Mouse (Mus musculus) midbrain, embryonic 15.5 days (tissue): ENCODE measurements around the gene Atf7. TPM values are rescaled to one million over a fixed set of nuclear protein-coding genes. Genes with fewer than 3 reads are reported as not detected.
A peak's percentile ranks its signal among the peaks of the same experiment; 100 is the strongest.

Experiments used
- ATAC-seq: fragments of 200-750 bp; cut with Nextera tagmentation; replicated peaks from 2 replicates; pipeline ENCODE4 v1.8.0; 2017; ENCODE audit warnings: moderate TSS enrichment
- H3K27ac ChIP-seq: fragments of 300-500 bp; sonication (generic); 2 replicates; pipeline ENCODE4 v1.5.1; 2015; ENCODE audit warnings: mild to moderate bottlenecking, inconsistent platforms
- H3K27me3 ChIP-seq: fragments of 300-500 bp; sonication (generic); replicated peaks from 2 replicates; pipeline ENCODE4 v1.6.1; 2015; ENCODE audit warnings: inconsistent platforms
- H3K36me3 ChIP-seq: fragments of 300-500 bp; sonication (generic); replicated peaks from 2 replicates; pipeline ENCODE4 v1.6.1; 2015; ENCODE audit warnings: inconsistent platforms
- H3K4me1 ChIP-seq: fragments of 300-500 bp; sonication (generic); 2 replicates; pipeline ENCODE4 v1.6.1; 2015; ENCODE audit warnings: inconsistent platforms
- H3K4me2 ChIP-seq: fragments of 300-500 bp; sonication (generic); 2 replicates; pipeline ENCODE4 v1.6.1; 2015; ENCODE audit warnings: inconsistent platforms, mild to moderate bottlenecking, moderate library complexity
- H3K4me3 ChIP-seq: fragments of 300-500 bp; sonication (generic); 2 replicates; pipeline ENCODE4 v1.5.1; 2015; ENCODE audit warnings: mild to moderate bottlenecking, inconsistent platforms
- H3K9ac ChIP-seq: fragments of 300-500 bp; sonication (generic); 2 replicates; pipeline ENCODE4 v1.6.1; 2015; ENCODE audit warnings: mild to moderate bottlenecking, inconsistent platforms
- H3K9me3 ChIP-seq: fragments of 300-500 bp; sonication (generic); 2 replicates; pipeline ENCODE4 v1.6.1; 2016; ENCODE audit warnings: inconsistent platforms
- WGBS: fragments of 180-500 bp; shearing (Covaris S2); methylation state at CpG from one replicate; pipeline ENCODE4 v1.1.7; 2015; ENCODE audit warnings: mixed read lengths; 5-methylcytosine and 5-hydroxymethylcytosine counted together
- polyA plus RNA-seq: library from polyadenylated mRNA; unstranded; fragments of >200 nt; fragmentation: Nextera tagmentation; extraction: Ambion mirVana; gene quantifications from 2 replicates; pipeline ENCODE4 v1.2.1, GENCODE M21; 2015

The Atf7 gene
- polyA plus RNA-seq, 1 experiment from 2014 or later = 15.6 TPM

DNA sequence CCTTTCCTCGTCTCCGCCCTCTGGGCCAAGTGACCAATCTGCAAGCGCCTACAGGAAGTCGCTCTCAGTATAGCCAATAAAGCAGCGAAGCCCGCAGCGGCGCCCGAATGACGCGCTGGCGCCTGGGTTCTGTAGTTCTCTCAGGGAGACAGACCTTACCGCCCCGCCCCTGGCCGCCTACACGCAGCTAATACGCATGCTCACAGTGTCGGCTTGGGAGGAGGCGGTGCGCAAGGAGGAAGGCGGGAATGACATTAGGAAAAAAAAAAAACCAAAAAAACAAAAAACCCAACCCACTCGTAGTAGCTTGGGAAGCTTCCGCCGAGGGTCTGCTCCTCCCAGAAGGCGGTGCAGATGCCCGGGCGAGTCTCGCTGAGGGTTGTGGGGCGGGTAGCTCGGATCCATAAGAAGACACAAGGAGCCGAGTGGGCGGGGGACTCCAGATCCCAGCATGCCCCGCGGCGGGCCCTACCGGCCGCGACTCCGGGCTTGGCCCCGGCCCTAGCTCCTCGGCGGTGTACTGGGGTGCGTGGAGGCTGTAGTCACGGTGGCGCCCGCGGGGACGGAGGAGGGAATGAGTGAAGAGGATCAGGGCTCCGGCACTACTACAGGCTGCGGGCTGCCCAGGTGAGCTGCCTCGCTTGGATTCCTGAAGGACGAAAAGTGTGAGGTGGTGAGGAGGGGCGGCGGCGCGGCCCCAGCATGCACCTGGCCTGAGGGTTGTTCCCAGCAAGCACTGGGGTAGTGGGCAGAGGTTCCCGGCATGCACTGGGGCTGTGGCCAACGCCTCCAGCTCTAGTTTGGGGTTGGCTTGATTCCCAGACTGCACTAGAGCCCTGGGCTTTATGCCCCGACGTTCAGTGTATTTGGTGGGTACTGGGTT is 107.0 kb downstream of the Atf7 start, which contains the start of gene Tarbp2:
Gene Tarbp2 (plus strand): TSS at position 217 of the 883 bp plus-strand sequence.
- peak within 1 kb of the TSS; percentile 83 for H3K9ac ChIP-seq
- no peaks in the 10 kb centered on the region; the same call in 1 of the 2 replicates for H3K36me3 ChIP-seq
- H3K4me3 ChIP-seq = peak within 1 kb of the TSS; percentile 66
- peaks cover 38% of the 10 kb centered on the region for H3K4me1 ChIP-seq
- no peaks in the 10 kb centered on the region for H3K9me3 ChIP-seq
- peak within 1 kb of the TSS; percentile 100 for H3K27ac ChIP-seq
- under 1% methylated on average over 60 of the region's 60 CpGs for WGBS
- peak; percentile 92 for ATAC-seq
- no peaks in the 10 kb centered on the region for H3K27me3 ChIP-seq
- H3K4me2 ChIP-seq = peak within 1 kb of the TSS; percentile 88

DNA sequence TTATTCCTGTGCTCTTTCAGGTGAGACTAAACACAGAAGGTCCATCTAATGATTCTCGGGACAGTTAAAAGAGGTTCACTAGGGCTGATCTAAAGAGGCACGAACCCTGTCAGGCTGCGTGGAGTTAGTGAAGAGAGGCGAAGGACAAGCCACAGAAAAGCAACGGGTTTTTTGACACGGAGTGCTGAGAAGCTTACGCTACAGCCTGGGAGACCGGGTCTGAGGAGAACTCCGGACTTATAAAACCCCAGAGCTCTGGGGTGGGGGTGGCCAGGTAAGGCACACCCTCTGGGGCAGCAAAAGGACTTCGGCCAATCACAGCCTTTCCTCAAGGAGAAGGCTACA is 107.7 kb downstream of the Atf7 start:
- H3K36me3 ChIP-seq = no peaks in the 10 kb centered on the region; the same call in 1 of the 2 replicates
- no peaks in the 10 kb centered on the region for H3K27me3 ChIP-seq
- H3K27ac ChIP-seq = peak overlapping the region; percentile 100
- H3K9me3 ChIP-seq = no peaks in the 10 kb centered on the region
- WGBS = under 1% methylated on average over 10 of the region's 10 CpGs
- peak overlapping the region; percentile 81 for H3K9ac ChIP-seq
- H3K4me1 ChIP-seq = peaks cover 44% of the 10 kb centered on the region
- ATAC-seq = no peak
- peak overlapping the region; percentile 66 for H3K4me3 ChIP-seq
- peak overlapping the region; percentile 88 for H3K4me2 ChIP-seq

GRCm38 (mm10) chr15:102516728-102517404 is 108.4 kb downstream of the Atf7 start, which contains the start of gene Map3k12:
Map3k12 (minus strand) TSS chr15:102517064.
- Histone ChIP-seq H3K4me3 (peak within 1 kb of the TSS; percentile 66), H3K27me3 (no peaks in the 10 kb centered on the region), H3K9me3 (no peaks in the 10 kb centered on the region), H3K9ac (peak within 1 kb of the TSS; percentile 81), H3K4me1 (peaks cover 51% of the 10 kb centered on the region), H3K4me2 (peak within 1 kb of the TSS; percentile 88), H3K27ac (peak within 1 kb of the TSS; percentile 100), H3K36me3 (no peaks in the 10 kb centered on the region)
- WGBS = under 1% methylated on average over 43 of the region's 43 CpGs
- ATAC-seq = peak; percentile 7

DNA sequence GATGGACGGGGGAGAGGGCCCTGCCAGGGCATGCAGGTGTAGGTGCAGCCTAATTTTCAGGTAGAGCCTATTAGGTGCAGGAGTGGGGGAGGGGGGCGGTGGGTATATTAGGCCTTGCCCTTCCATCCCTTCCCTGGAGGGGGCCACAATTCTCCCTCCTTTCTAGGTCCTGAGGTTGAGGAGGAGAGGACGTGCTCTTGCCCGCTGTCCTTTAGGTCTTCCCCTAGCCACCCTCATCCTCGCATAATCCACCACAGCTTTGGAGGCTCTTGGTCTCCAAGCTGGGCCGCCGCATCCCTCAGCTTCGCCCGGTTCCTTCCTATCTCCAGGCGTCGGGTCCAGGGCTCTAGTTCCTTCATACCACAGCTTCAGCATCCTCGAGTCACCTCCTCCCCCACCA is 109.0 kb downstream of the Atf7 start:
- ATAC-seq = no peak
- peak overlapping the region; percentile 88 for H3K4me2 ChIP-seq
- H3K9ac ChIP-seq = peak overlapping the region; percentile 81
- H3K4me1 ChIP-seq = peaks cover 57% of the 10 kb centered on the region
- H3K27ac ChIP-seq = peak overlapping the region; percentile 100
- under 1% methylated on average over 11 of the region's 12 CpGs for WGBS
- H3K9me3 ChIP-seq = no peaks in the 10 kb centered on the region
- no peaks in the 10 kb centered on the region for H3K27me3 ChIP-seq
- H3K36me3 ChIP-seq = no peaks in the 10 kb centered on the region
- H3K4me3 ChIP-seq = peak overlapping the region; percentile 66

- Histone ChIP-seq H3K4me3 (peak overlapping the region; percentile 66), H3K27me3 (no peaks in the 10 kb centered on the region), H3K27ac (peak overlapping the region; percentile 100), H3K4me1 (peaks cover 62% of the 10 kb centered on the region), H3K9ac (peak overlapping the region; percentile 81), H3K4me2 (peak overlapping the region; percentile 88), H3K36me3 (no peaks in the 10 kb centered on the region), H3K9me3 (no peaks in the 10 kb centered on the region)
- no peak for ATAC-seq
- WGBS = 46% methylated on average over 4 of the region's 4 CpGs
Measured at GRCm38 (mm10) chr15:102515791-102516190, 109.5 kb downstream of the Atf7 start.

DNA sequence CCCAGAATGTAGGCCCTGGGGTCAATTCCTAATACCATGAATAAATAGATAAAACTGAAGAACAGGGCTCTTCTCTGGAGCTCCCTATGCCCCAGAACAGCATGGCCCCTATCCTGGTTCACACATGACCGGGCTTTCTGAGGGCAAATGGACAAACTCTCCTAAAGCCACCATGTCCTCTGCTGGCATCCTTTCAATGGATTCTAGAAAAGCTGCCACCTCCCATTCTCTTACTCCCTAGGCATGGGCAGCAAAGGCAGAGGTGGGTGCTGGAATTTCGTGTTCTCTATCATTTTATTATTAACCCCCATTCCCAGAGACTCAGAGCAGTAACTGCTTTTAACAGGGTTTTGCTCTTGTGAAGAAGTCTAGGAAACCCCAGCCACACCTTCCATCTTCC is 110.0 kb downstream of the Atf7 start:
- H3K9ac ChIP-seq = no peak overlapping the region

DNA sequence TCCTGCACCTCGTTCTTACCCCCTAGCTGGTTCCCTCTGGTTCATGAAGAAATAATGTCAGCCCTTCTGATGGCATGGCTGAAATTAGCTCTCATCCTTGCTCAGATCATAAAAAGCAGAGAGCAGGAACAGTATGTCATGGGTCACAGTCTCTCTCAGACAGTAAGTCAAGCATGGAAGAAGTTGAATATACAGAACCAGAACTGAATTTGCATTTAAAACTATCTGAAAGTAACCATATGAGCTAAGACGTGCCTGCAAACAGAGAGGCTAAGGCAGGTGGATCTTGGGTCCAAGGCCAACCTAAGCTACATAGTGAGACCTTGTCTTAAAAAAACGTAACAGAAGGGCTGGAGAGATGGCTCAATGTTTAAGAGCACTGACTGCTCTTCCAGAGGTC is 112.3 kb downstream of the Atf7 start:
- peaks cover 66% of the 10 kb centered on the region for H3K4me1 ChIP-seq
- no peaks in the 10 kb centered on the region for H3K9me3 ChIP-seq
- H3K9ac ChIP-seq = no peak overlapping the region
- ATAC-seq = no peak
- no peak overlapping the region for H3K27ac ChIP-seq
- H3K36me3 ChIP-seq = 0 out of 2 replicates have a peak, but pooled peaks cover 4% of the 10 kb centered on the region
- H3K4me2 ChIP-seq = no peak overlapping the region
- 82% methylated on average over 3 of the region's 3 CpGs for WGBS
- H3K4me3 ChIP-seq = no peak overlapping the region
- no peaks in the 10 kb centered on the region for H3K27me3 ChIP-seq

More for the DNA sequence above, 110.0 kb downstream of the Atf7 start:
- no peaks in the 10 kb centered on the region for H3K9me3 ChIP-seq
- H3K36me3 ChIP-seq = no peaks in the 10 kb centered on the region
- H3K4me2 ChIP-seq = peak overlapping the region; percentile 88
- H3K27me3 ChIP-seq = no peaks in the 10 kb centered on the region
- peaks cover 64% of the 10 kb centered on the region for H3K4me1 ChIP-seq
- no peak overlapping the region for H3K27ac ChIP-seq
- peak overlapping the region; percentile 66 for H3K4me3 ChIP-seq
- ATAC-seq = no peak
- WGBS = 96% methylated on average over 2 of the region's 2 CpGs

DNA sequence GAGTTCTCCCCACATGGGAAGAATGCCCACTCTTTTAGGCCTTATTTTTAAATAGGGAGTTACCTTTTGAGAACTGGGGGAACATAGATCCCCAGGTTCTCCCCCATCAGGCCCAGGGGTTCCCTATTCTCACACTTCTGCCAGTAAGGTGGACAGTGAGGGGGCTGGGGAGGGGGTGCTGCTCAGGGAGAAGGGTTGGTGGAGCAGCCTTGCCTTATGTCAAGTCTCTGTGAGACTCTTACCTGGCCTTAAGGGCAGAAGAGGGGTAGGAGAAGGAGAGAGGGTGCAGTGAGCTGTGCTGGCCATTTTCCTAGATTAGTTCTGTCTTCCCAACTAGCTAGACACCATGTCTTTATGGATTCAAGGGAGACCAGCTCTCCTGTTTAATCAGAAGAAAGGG is 112.8 kb downstream of the Atf7 start:
- peak overlapping the region; percentile 64; the same call in 1 of the 2 replicates for H3K4me2 ChIP-seq
- 0 out of 2 replicates have a peak, but pooled peaks cover 4% of the 10 kb centered on the region for H3K36me3 ChIP-seq
- ATAC-seq = no peak
- H3K27ac ChIP-seq = peak overlapping the region; percentile 87
- H3K9ac ChIP-seq = 0 out of 2 replicates have a peak overlapping the region, but pooled peaks have one; percentile 0
- peaks cover 66% of the 10 kb centered on the region for H3K4me1 ChIP-seq
- H3K4me3 ChIP-seq = no peak overlapping the region
- no peaks in the 10 kb centered on the region for H3K27me3 ChIP-seq
- no peaks in the 10 kb centered on the region for H3K9me3 ChIP-seq

DNA sequence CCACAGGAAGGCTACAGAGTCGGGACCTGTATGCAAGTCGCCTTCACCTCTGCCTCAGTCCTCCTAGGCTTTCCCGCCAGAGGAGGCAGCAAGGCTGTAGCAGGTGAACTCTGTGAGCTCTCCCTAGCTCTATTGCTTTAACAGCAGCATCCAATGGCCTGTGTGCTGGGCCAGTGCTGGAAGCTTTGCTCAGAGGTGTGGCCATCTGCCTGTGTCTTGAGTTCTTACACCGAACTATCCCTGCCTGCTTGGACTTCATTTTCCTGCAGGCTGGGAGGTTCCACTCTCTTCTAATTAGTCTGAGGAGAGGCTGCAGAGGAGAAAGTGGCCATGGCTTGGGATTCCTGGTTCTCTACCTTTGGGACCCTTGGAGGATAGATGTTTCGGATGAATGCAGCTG is 113.3 kb downstream of the Atf7 start:
- H3K4me2 ChIP-seq = peak overlapping the region; percentile 64; the same call in 1 of the 2 replicates
- ATAC-seq = no peak
- no peaks in the 10 kb centered on the region for H3K27me3 ChIP-seq
- H3K4me3 ChIP-seq = no peak overlapping the region
- 0 out of 2 replicates have a peak, but pooled peaks cover 4% of the 10 kb centered on the region for H3K36me3 ChIP-seq
- 23% methylated on average over 5 of the region's 5 CpGs for WGBS
- H3K9me3 ChIP-seq = no peaks in the 10 kb centered on the region
- H3K4me1 ChIP-seq = peaks cover 66% of the 10 kb centered on the region
- H3K27ac ChIP-seq = peak overlapping the region; percentile 87
- H3K9ac ChIP-seq = 0 out of 2 replicates have a peak overlapping the region, but pooled peaks have one; percentile 10

GRCm38 (mm10) chr15:102511285-102511833 is 113.9 kb downstream of the Atf7 start:
- Histone ChIP-seq H3K4me1 (peaks cover 66% of the 10 kb centered on the region), H3K27ac (peak overlapping the region; percentile 87), H3K9ac (0 out of 2 replicates have a peak overlapping the region, but pooled peaks have one; percentile 37), H3K9me3 (no peaks in the 10 kb centered on the region), H3K36me3 (0 out of 2 replicates have a peak, but pooled peaks cover 4% of the 10 kb centered on the region), H3K4me2 (peak overlapping the region; percentile 64), H3K27me3 (no peaks in the 10 kb centered on the region), H3K4me3 (peak overlapping the region; percentile 49)
- 10% methylated on average over 6 of the region's 6 CpGs for WGBS
- no peak for ATAC-seq

DNA sequence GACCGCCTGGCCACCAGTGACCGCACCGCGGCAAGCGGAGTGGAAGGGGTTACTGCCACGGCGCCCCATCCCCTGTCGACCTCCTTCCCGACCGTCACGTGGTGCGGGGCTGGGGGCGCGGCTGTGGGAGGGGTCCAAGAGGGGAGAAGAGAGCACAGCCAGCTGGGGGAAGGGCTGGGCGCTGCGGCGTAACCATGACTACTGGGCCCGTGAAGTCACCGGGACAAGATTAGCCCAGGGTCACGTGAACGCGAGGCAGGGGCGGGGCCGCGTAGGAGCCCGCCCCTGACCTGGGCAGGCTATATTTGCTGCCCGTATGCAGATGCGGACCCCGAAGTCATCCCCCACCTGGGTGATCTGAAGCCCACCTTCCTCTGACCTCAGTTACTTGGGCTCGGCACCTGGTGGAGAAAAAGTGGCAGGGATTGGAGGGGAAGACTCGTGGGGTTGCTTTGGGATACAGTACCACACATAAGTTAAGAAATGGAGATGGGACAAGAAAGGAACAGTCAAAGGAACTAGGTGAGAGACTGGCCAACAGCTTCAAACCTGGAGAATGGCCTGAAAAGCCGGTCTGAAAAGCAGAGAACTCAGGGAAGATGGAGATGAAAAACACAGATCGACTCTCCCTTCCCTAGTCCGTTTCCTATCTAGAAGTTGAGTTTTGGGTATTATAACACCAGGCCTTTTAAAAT is 114.5 kb downstream of the Atf7 start:
- Histone ChIP-seq H3K4me2 (peak overlapping the region; percentile 64), H3K9me3 (no peaks in the 10 kb centered on the region), H3K27ac (peak overlapping the region; percentile 87), H3K4me1 (peaks cover 61% of the 10 kb centered on the region), H3K4me3 (peak overlapping the region; percentile 49), H3K36me3 (0 out of 2 replicates have a peak, but pooled peaks cover 4% of the 10 kb centered on the region), H3K27me3 (no peaks in the 10 kb centered on the region), H3K9ac (peak overlapping the region; percentile 55)
- ATAC-seq = peak; percentile 95
- WGBS = 3% methylated on average over 34 of the region's 34 CpGs
